Mouse (Mus musculus): ENCODE data around the gene Gm28042. TPM values are rescaled to one million over a fixed set of nuclear protein-coding genes. Genes with fewer than 3 reads are reported as not detected.

The Gm28042 gene
- polyA plus RNA-seq, 1 experiment: 0.01 TPM

DNA sequence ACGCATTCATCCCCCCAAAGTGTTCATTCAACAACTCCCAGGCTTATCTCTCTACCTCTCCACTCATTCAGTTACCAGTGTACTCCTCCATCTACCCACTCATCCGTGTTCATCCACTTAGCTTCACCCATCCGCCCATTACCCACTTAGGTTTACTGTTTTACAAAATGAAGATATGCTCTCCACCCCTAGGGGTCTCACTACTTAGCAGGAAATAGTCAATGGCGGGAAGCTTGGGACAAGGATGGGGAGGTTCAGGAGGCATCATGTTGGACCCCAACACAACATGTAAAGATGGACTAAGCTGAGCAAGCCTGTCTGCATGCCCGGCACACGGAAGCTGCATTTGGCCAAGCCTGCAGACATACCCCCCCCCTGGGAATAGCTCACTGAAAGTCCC, 37.3 kb downstream of the Gm28042 start:
- no peaks in the 10 kb centered on the region for H3K9me3 ChIP-seq (ENCODE audit: control insufficient read depth, low read length)
- H3K4me1 ChIP-seq (ENCODE audit: control insufficient read depth): no peaks in the 10 kb centered on the region
- no peaks in the 10 kb centered on the region for H3K27me3 ChIP-seq (ENCODE audit: control insufficient read depth)
- H3K36me3 ChIP-seq (ENCODE audit: control insufficient read depth): no peaks in the 10 kb centered on the region
- no peak overlapping the region for H3K4me3 ChIP-seq (replicated peaks)
- TF ChIP-seq TAL1 (IDR thresholded peaks at IDR 0.05; ENCODE audit: low read length) (no peak), GATA1 (IDR thresholded peaks at IDR 0.05; ENCODE audit: low read length) (no peak)

- H3K27me3 ChIP-seq (ENCODE audit: control insufficient read depth): no peaks in the 10 kb centered on the region
- no peaks in the 10 kb centered on the region for H3K4me1 ChIP-seq (ENCODE audit: control insufficient read depth)
- no peak for TF ChIP-seq TAL1 (IDR thresholded peaks at IDR 0.05; ENCODE audit: low read length)
- no peak for TF ChIP-seq GATA1 (IDR thresholded peaks at IDR 0.05; ENCODE audit: low read length)
- no peak overlapping the region for H3K4me3 ChIP-seq (replicated peaks)
- H3K36me3 ChIP-seq (ENCODE audit: control insufficient read depth): no peaks in the 10 kb centered on the region
- no peaks in the 10 kb centered on the region for H3K9me3 ChIP-seq (ENCODE audit: control insufficient read depth, low read length)
These were observed 38.0 kb downstream of the Gm28042 start for GRCm38 (mm10) chr2:120065243-120065642.

GRCm38 (mm10) chr2:120066224-120066623, 38.9 kb downstream of the Gm28042 start:
- no peaks in the 10 kb centered on the region for H3K27me3 ChIP-seq (ENCODE audit: control insufficient read depth)
- TF ChIP-seq GATA1 (IDR thresholded peaks at IDR 0.05; ENCODE audit: low read length) (no peak), TAL1 (IDR thresholded peaks at IDR 0.05; ENCODE audit: low read length) (no peak)
- H3K36me3 ChIP-seq (ENCODE audit: control insufficient read depth): no peaks in the 10 kb centered on the region

DNA sequence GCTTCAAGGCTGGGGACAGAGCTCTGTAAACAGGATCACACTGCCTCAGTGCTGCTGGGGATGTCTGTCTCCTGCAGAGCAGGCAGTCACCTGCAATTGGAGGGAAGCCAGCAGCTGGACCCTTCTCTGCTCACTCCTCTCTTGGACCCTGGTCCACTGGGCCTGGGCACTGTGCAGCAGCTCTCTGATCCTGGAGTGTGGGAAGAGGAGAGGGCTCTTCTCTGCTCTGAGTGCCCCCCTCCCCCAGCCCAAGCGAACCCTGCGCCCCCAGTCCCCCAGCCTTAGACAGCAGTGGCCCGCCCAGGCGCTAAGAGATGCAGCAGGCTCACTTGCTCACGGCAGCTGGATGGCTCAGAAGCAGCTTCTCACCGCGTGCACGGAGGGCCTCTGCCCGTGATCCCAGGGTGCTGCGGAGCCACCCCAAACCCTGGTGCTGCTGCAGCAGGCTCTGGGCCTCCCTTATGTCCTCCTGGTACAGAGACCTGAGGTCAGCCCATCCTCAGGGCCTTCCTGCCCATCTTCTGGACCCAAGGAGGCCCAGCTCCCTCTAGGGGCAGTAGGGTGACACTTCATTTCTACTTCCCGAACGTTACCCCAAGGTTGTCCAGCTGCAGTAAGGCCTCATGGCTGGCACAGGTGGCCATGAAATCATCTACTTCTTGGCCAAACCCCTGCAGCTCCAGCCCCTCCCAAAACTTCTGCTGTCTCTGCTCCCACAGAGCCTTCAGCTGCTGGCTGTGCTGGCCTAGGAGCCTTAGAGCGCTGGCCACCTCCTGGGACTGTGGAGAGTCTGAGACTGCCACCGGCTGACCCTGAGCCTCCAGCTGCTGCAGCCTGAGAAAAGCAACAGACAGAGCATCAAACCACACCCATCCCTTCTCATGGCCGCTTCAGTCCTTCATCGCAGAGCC, 41.5 kb downstream of the Gm28042 start:
- Histone ChIP-seq H3K4me1 (ENCODE audit: control insufficient read depth) (no peaks in the 10 kb centered on the region), H3K36me3 (ENCODE audit: control insufficient read depth) (no peaks in the 10 kb centered on the region), H3K9me3 (ENCODE audit: control insufficient read depth, low read length) (no peaks in the 10 kb centered on the region), H3K27me3 (ENCODE audit: control insufficient read depth) (no peaks in the 10 kb centered on the region), H3K4me3 (replicated peaks) (no peak overlapping the region)
- no peak for TF ChIP-seq GATA1 (IDR thresholded peaks at IDR 0.05; ENCODE audit: low read length)
- TF ChIP-seq TAL1 (IDR thresholded peaks at IDR 0.05; ENCODE audit: low read length): no peak

More at GRCm38 (mm10) chr2:120066224-120066623, 38.9 kb downstream of the Gm28042 start:
- Histone ChIP-seq H3K9me3 (ENCODE audit: control insufficient read depth, low read length) (no peaks in the 10 kb centered on the region), H3K4me3 (replicated peaks) (no peak overlapping the region), H3K4me1 (ENCODE audit: control insufficient read depth) (no peaks in the 10 kb centered on the region)

DNA sequence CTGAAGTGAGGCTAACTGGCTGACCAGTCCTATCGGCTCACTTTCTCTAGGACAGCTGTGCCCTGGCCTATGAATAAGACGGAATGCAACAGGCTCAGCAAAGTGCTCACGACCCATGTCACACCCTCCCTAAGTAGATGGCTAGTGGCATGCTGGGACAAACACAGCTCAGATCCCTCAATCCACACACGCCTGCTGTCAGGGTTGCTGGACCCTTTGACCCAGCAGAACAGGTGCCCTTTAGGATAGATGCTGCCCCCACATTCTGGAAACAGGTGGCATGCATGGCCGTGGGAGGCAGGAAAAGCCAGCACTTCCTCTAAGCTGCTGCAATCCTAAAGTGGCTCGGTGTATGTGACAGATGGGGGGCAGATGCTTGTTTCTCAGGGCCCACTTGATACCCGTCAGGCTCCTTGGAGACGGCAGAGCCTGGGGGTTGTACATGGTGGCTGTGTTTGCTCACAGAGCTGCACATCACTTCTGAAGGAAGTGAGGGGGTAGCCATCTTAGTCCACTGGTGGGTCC, 42.2 kb downstream of the Gm28042 start:
- Histone ChIP-seq H3K4me3 (replicated peaks) (no peak overlapping the region), H3K36me3 (ENCODE audit: control insufficient read depth) (no peaks in the 10 kb centered on the region), H3K9me3 (ENCODE audit: control insufficient read depth, low read length) (no peaks in the 10 kb centered on the region), H3K4me1 (ENCODE audit: control insufficient read depth) (no peaks in the 10 kb centered on the region), H3K27me3 (ENCODE audit: control insufficient read depth) (no peaks in the 10 kb centered on the region)
- TF ChIP-seq TAL1 (IDR thresholded peaks at IDR 0.05; ENCODE audit: low read length) (no peak), GATA1 (IDR thresholded peaks at IDR 0.05; ENCODE audit: low read length) (no peak)

GRCm38 (mm10) chr2:120074096-120074495, 46.8 kb downstream of the Gm28042 start:
- Histone ChIP-seq H3K9me3 (ENCODE audit: control insufficient read depth, low read length) (no peaks in the 10 kb centered on the region), H3K4me3 (replicated peaks) (no peak overlapping the region), H3K27me3 (ENCODE audit: control insufficient read depth) (peaks cover 23% of the 10 kb centered on the region), H3K36me3 (ENCODE audit: control insufficient read depth) (no peaks in the 10 kb centered on the region), H3K4me1 (ENCODE audit: control insufficient read depth) (no peaks in the 10 kb centered on the region)
- TF ChIP-seq TAL1 (IDR thresholded peaks at IDR 0.05; ENCODE audit: low read length) (no peak), GATA1 (IDR thresholded peaks at IDR 0.05; ENCODE audit: low read length) (no peak)

DNA sequence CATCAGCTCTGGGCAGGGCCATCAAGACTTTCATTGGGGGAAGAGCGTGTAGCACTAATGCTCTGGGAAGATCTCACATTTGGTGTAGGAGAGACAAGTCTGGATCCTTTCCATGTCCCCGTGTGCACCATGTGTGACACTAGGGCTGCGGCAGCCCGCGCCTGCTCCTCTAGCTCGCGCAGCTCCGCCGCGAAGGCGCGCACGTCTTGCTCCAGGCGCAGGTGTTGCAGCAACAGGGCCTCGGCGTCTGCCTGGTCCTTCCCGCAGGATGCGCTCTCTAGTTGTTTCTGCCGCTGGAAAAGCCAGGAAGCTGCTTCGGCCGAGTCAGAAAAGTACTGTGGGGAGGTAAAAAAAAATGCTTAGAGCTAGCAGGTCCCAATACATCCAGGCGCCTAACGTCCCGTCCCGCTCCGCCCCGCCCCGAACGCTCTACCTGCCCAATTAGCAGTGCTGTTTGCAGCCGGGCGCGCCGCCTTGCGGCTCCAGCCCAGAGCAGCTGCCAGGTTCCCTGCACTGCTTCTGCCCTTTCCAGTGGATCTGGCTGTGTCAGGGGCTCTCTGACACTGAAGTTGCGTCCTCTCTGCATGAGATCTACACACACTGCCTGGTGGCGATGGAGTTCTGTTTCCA, 48.9 kb downstream of the Gm28042 start:
- Histone ChIP-seq H3K4me1 (ENCODE audit: control insufficient read depth) (no peaks in the 10 kb centered on the region), H3K27me3 (ENCODE audit: control insufficient read depth) (peaks cover 23% of the 10 kb centered on the region), H3K36me3 (ENCODE audit: control insufficient read depth) (no peaks in the 10 kb centered on the region), H3K9me3 (ENCODE audit: control insufficient read depth, low read length) (no peaks in the 10 kb centered on the region), H3K4me3 (replicated peaks) (no peak overlapping the region)
- TF ChIP-seq GATA1 (IDR thresholded peaks at IDR 0.05; ENCODE audit: low read length): no peak
- TF ChIP-seq TAL1 (IDR thresholded peaks at IDR 0.05; ENCODE audit: low read length): no peak

- peaks cover 22% of the 10 kb centered on the region for H3K4me1 ChIP-seq (ENCODE audit: control insufficient read depth)
- no peak overlapping the region for H3K4me3 ChIP-seq (replicated peaks)
- peaks cover 2% of the 10 kb centered on the region for H3K27me3 ChIP-seq (ENCODE audit: control insufficient read depth)
- no peaks in the 10 kb centered on the region for H3K36me3 ChIP-seq (ENCODE audit: control insufficient read depth)
- H3K9me3 ChIP-seq (ENCODE audit: control insufficient read depth, low read length): peaks cover 3% of the 10 kb centered on the region; the same call in 1 of the 2 replicates
- TF ChIP-seq TAL1 (IDR thresholded peaks at IDR 0.05; ENCODE audit: low read length) (no peak), GATA1 (IDR thresholded peaks at IDR 0.05; ENCODE audit: low read length) (no peak)
These were observed 55.1 kb downstream of the Gm28042 start for GRCm38 (mm10) chr2:120082416-120082815.
